In the genomic region with DNA sequence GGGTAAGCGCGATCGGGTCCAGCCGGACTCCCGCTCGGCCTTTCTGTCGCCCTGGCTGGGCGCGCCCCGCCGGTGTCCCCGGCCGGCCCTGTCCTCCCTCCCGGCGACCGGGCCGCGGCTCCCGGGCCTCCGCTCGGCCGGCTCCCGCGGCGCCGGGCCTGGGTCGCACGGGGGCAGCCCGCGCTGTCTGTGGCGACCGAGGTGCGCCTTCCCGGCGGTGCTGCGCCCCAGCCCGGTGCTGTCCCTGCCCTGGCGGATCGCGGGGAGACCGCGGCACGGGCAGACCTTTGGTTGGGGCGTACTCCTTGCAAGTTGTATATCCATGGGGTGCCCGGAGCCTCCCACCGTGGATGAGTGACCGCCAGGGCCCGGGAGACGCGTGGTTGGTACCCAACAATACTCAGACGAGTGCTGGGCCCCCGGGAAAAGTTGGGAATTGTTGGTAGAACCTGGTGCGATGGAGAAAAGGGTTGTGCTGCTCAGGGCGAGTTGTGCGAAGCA, we compare ENCODE assay signal across 9 mouse cellular contexts. TPM values are rescaled to one million over a fixed set of nuclear protein-coding genes. Genes with fewer than 3 reads are reported as not detected.
A peak's percentile ranks its signal among the peaks of the same experiment; 100 is the strongest.
DNase-seq lines count a peak whose midpoint lies in the region; ATAC-seq lines count a peak whose summit lies in the region.
"Had no signal": no experiment of that assay in that cellular context is flagged by ENCODE, and none has a peak within 500 bp of the region (broad histone marks: within the 10 kb centered on the region; RNA-seq: fewer than 3 reads in every experiment).

No protein-coding gene starts in this region.

- ATAC-seq in limb, embryonic 15.5 days (ENCODE audit: insufficient number of reproducible peaks, low FRiP score, low TSS enrichment, low read depth), result no peak
- ATAC-seq in neural tube, embryonic 12.5 days (ENCODE audit: low FRiP score, low read depth), result peak; percentile 73

- H3K9me3 ChIP-seq in hindbrain, embryonic 10.5 days, result no peaks in the 10 kb centered on the region
- H3K9me3 ChIP-seq in limb, embryonic 15.5 days, result no peaks in the 10 kb centered on the region
- no peaks in the 10 kb centered on the region for H3K9me3 ChIP-seq in neural tube, embryonic 12.5 days

- H3K9ac ChIP-seq in limb, embryonic 15.5 days, result peak overlapping the region; percentile 92
- H3K9ac ChIP-seq in neural tube, embryonic 12.5 days, result peak overlapping the region; percentile 96

- peaks cover 37% of the 10 kb centered on the region for H3K36me3 ChIP-seq in hindbrain, embryonic 10.5 days
- H3K36me3 ChIP-seq in limb, embryonic 15.5 days, result peaks cover 36% of the 10 kb centered on the region
- peaks cover 34% of the 10 kb centered on the region for H3K36me3 ChIP-seq in neural tube, embryonic 12.5 days

- peak overlapping the region; percentile 95 for H3K27ac ChIP-seq in hindbrain, embryonic 10.5 days
- peak overlapping the region; percentile 85 for H3K27ac ChIP-seq in limb, embryonic 15.5 days
- H3K27ac ChIP-seq in neural tube, embryonic 12.5 days, result peak overlapping the region; percentile 50; the same call in 1 of the 2 replicates

- H3K27me3 ChIP-seq in hindbrain, embryonic 10.5 days (ENCODE audit: insufficient read depth, poor library complexity, severe bottlenecking), result no peaks in the 10 kb centered on the region; the same call in 1 of the 2 replicates
- no peaks in the 10 kb centered on the region for H3K27me3 ChIP-seq in limb, embryonic 15.5 days
- no peaks in the 10 kb centered on the region for H3K27me3 ChIP-seq in neural tube, embryonic 12.5 days (replicated peaks)

- under 1% methylated on average over 55 of the region's 55 CpGs for WGBS in hindbrain, embryonic 10.5 days
- under 1% methylated on average over 55 of the region's 55 CpGs for WGBS in limb, embryonic 15.5 days
- under 1% methylated on average over 49 of the region's 55 CpGs for WGBS in neural tube, embryonic 12.5 days

- H3K4me2 ChIP-seq in limb, embryonic 15.5 days, result peak overlapping the region; percentile 68
- H3K4me2 ChIP-seq in neural tube, embryonic 12.5 days (replicated peaks), result peak overlapping the region; percentile 84

- peak; percentile 45 for DNase-seq in adrenal gland, postnatal 25 days
- DNase-seq in adrenal gland, adult 8-10 months, result no peak
- DNase-seq in urinary bladder, adult 2 months (ENCODE audit: low spot score), result peak; percentile 58
- DNase-seq in urinary bladder, postnatal 14 days (ENCODE audit: low spot score), result no peak
- peak; percentile 64 for DNase-seq in hindbrain, embryonic 10.5 days (ENCODE audit: low spot score)
- no peak for DNase-seq in frontal cortex, postnatal 25 days (ENCODE audit: low spot score in 2 of 2)

- H3K4me1 ChIP-seq in hindbrain, embryonic 10.5 days (replicated peaks), result peaks cover 20% of the 10 kb centered on the region
- H3K4me1 ChIP-seq in limb, embryonic 15.5 days, result peaks cover 22% of the 10 kb centered on the region
- peaks cover 14% of the 10 kb centered on the region for H3K4me1 ChIP-seq in neural tube, embryonic 12.5 days

- H3K4me3 ChIP-seq in hindbrain, embryonic 10.5 days, result peak overlapping the region; percentile 97
- peak overlapping the region; percentile 98 for H3K4me3 ChIP-seq in limb, embryonic 15.5 days
- peak overlapping the region; percentile 99 for H3K4me3 ChIP-seq in neural tube, embryonic 12.5 days

RNA-seq across cellular contexts. Expression of a gene that starts 0.4 kb away (rescaled TPM):
- 12.3 and 13.5 TPM in 2 replicates for total RNA-seq in adrenal gland, postnatal 25 days (2021)
- 10 to 100 TPM; 11.9 to 20.9 (median 15.8) TPM for total RNA-seq in adrenal gland, adult 8-10 months (2022)
- 6.1 and 7.6 TPM in 2 replicates for polyA plus RNA-seq in urinary bladder, adult 2 months (2012; rRNA removed)
- polyA plus RNA-seq in hindbrain, embryonic 10.5 days (2016; fragmentation: Nextera tagmentation; extraction: Ambion mirVana), result 4.4 and 4.7 TPM in 2 replicates
- polyA plus RNA-seq in limb, embryonic 15.5 days (2015; fragmentation: Nextera tagmentation; extraction: Ambion mirVana), result 2.4 and 2.8 TPM in 2 replicates
- polyA plus RNA-seq in neural tube, embryonic 12.5 days (2016; fragmentation: Nextera tagmentation; extraction: Ambion mirVana), result 4.9 and 5.5 TPM in 2 replicates

RNA-seq across cellular contexts. Expression of a gene that starts 11.8 kb away (rescaled TPM):
- 10.9 and 11.4 TPM in 2 replicates for total RNA-seq in adrenal gland, postnatal 25 days (2021)
- 10 to 100 TPM in 3 of 4 experiments, 1 to 10 TPM in 1; 9.8 to 13.2 (median 10.4) TPM for total RNA-seq in adrenal gland, adult 8-10 months (2022)
- 1.2 and 1.8 TPM in 2 replicates for polyA plus RNA-seq in urinary bladder, adult 2 months (2012; rRNA removed)
- 0.43 and 0.52 TPM in 2 replicates for polyA plus RNA-seq in hindbrain, embryonic 10.5 days (2016; fragmentation: Nextera tagmentation; extraction: Ambion mirVana)
- 1.4 and 1.6 TPM in 2 replicates for polyA plus RNA-seq in limb, embryonic 15.5 days (2015; fragmentation: Nextera tagmentation; extraction: Ambion mirVana)
- polyA plus RNA-seq in neural tube, embryonic 12.5 days (2016; fragmentation: Nextera tagmentation; extraction: Ambion mirVana), result 0.28 and 0.41 TPM in 2 replicates

RNA-seq across cellular contexts. Expression of a gene that starts 15.4 kb away (rescaled TPM):
- not detected in 2 replicates for total RNA-seq in adrenal gland, postnatal 25 days (2021)
- total RNA-seq in adrenal gland, adult 8-10 months (2022), result not detected
- not detected in 2 replicates for polyA plus RNA-seq in urinary bladder, adult 2 months (2012; rRNA removed)
- not detected in 2 replicates for polyA plus RNA-seq in hindbrain, embryonic 10.5 days (2016; fragmentation: Nextera tagmentation; extraction: Ambion mirVana)
- 0.31 and 0.53 TPM in 2 replicates for polyA plus RNA-seq in limb, embryonic 15.5 days (2015; fragmentation: Nextera tagmentation; extraction: Ambion mirVana)
- polyA plus RNA-seq in neural tube, embryonic 12.5 days (2016; fragmentation: Nextera tagmentation; extraction: Ambion mirVana), result 0.91 TPM in 1 of 2 replicates, not detected in the other
- total RNA-seq: heart, adult 18-20 months had no signal

RNA-seq across cellular contexts. Expression of a gene that starts 19.8 kb away (rescaled TPM):
- 0.57 and 1.3 TPM in 2 replicates for total RNA-seq in adrenal gland, postnatal 25 days (2021)
- 1 to 10 TPM; 4.0 to 5.4 (median 4.4) TPM for total RNA-seq in adrenal gland, adult 8-10 months (2022)
- polyA plus RNA-seq in urinary bladder, adult 2 months (2012; rRNA removed), result 0.03 and 0.09 TPM in 2 replicates
- polyA plus RNA-seq in hindbrain, embryonic 10.5 days (2016; fragmentation: Nextera tagmentation; extraction: Ambion mirVana), result not detected in 2 replicates
- polyA plus RNA-seq in limb, embryonic 15.5 days (2015; fragmentation: Nextera tagmentation; extraction: Ambion mirVana), result 0.64 and 0.71 TPM in 2 replicates
- 0.05 and 0.09 TPM in 2 replicates for polyA plus RNA-seq in neural tube, embryonic 12.5 days (2016; fragmentation: Nextera tagmentation; extraction: Ambion mirVana)

RNA-seq across cellular contexts. Expression of a gene that starts 19.9 kb away (rescaled TPM):
- total RNA-seq in adrenal gland, postnatal 25 days (2021), result 1.0 and 2.7 TPM in 2 replicates
- 1 to 10 TPM; 4.8 to 9.8 (median 6.6) TPM for total RNA-seq in adrenal gland, adult 8-10 months (2022)
- polyA plus RNA-seq in urinary bladder, adult 2 months (2012; rRNA removed), result 0.11 TPM in 1 of 2 replicates, not detected in the other
- polyA plus RNA-seq in hindbrain, embryonic 10.5 days (2016; fragmentation: Nextera tagmentation; extraction: Ambion mirVana), result 0.11 TPM in 1 of 2 replicates, not detected in the other
- polyA plus RNA-seq in limb, embryonic 15.5 days (2015; fragmentation: Nextera tagmentation; extraction: Ambion mirVana), result 2.6 and 3.8 TPM in 2 replicates
- not detected in 2 replicates for polyA plus RNA-seq in neural tube, embryonic 12.5 days (2016; fragmentation: Nextera tagmentation; extraction: Ambion mirVana)

Comparison
In these comparisons a context has a peak if more than half of its experiments do, and no peak if none do; other contexts are left out.
1. DNase-seq: peak in adrenal gland, postnatal 25 days (single experiment), urinary bladder, adult 2 months (single experiment) and hindbrain, embryonic 10.5 days (single experiment); none in adrenal gland, adult 8-10 months (single experiment), urinary bladder, postnatal 14 days (single experiment) and frontal cortex, postnatal 25 days (0 of 2).
2. Peak in every context shown above with its lines, with median percentiles within 50 percentile points of each other: H3K27ac ChIP-seq and H3K4me3 ChIP-seq.